Mouse (Mus musculus) heart, postnatal 0 days (tissue): Measurements from ENCODE around the gene Rpp21.

Experiments
- CTCF ChIP-seq: IDR thresholded peaks from 2 replicates; pipeline ENCODE4 v1.5.1; 2016; ENCODE audit warnings: antibody characterized with exemption, control low read depth, low read depth
- EP300 ChIP-seq: IDR thresholded peaks from 2 replicates; pipeline ENCODE4 v1.6.1; 2016; ENCODE audit warnings: antibody characterized with exemption, low read depth

GRCm38 (mm10) chr17:36225231-36225824 lies 32.5 kb downstream of the Rpp21 start:
- no peak for TF ChIP-seq CTCF
- no peak for TF ChIP-seq EP300
